Mouse (Mus musculus) cortical plate, adult 2 months (tissue): ENCODE data around the gene Dazap1. TPM values are rescaled to one million over a fixed set of nuclear protein-coding genes. Genes with fewer than 3 reads are reported as not detected.

ENCODE experiments used
- H3K27ac ChIP-seq: fragments of 200-500 bp; 2 replicates; pipeline ENCODE4 v1.5.1; 2012; ENCODE audit warnings: low read length, control low read depth, inconsistent platforms; ENCODE audit not compliant: insufficient read depth
- H3K4me1 ChIP-seq: fragments of 200-500 bp; 2 replicates; pipeline ENCODE4 v1.6.1; 2011; ENCODE audit warnings: low read length; ENCODE audit not compliant: control insufficient read depth, insufficient read depth
- H3K4me3 ChIP-seq: fragments of 200-500 bp; 2 replicates; pipeline ENCODE4 v1.5.1; 2011; ENCODE audit warnings: mild to moderate bottlenecking, low read length, control low read depth; ENCODE audit not compliant: insufficient read depth
- CTCF ChIP-seq: fragments of 200-500 bp; IDR thresholded peaks from 2 replicates; pipeline ENCODE4 v1.5.1; 2011; ENCODE audit warnings: mild to moderate bottlenecking, control low read depth, low read length; ENCODE audit not compliant: insufficient read depth; ENCODE audit errors: extremely low read depth
- POLR2A ChIP-seq: fragments of 200-500 bp; IDR thresholded peaks from 2 replicates; pipeline ENCODE4 v1.6.1; 2011; ENCODE audit warnings: mild to moderate bottlenecking, low read length, control low read depth; ENCODE audit not compliant: insufficient read depth; ENCODE audit errors: extremely low read depth
- polyA plus RNA-seq: library from polyadenylated mRNA; depleted of rRNA; stranded (reverse); fragments of >200 nt; gene quantifications from 2 replicates; pipeline ENCODE4 v1.2.3, GENCODE M21; 2012

Gene Dazap1
- polyA plus RNA-seq, 1 experiment: 65.4 TPM

- Histone ChIP-seq H3K4me1 (peaks cover 5% of the 10 kb centered on the region), H3K4me3 (peak within 1 kb of the TSS; percentile 66), H3K27ac (peak within 1 kb of the TSS; percentile 29; the same call in 1 of the 2 replicates)
- TF ChIP-seq POLR2A: peak; percentile 90
- no peak for TF ChIP-seq CTCF
Measured at GRCm38 (mm10) chr10:80248971-80249640, 12.2 kb upstream of the Dazap1 start, which contains the start of gene Ndufs7. Ndufs7 (plus strand) TSS chr10:80249121.

GRCm38 (mm10) chr10:80250059-80250458 is 11.2 kb upstream of the Dazap1 start:
- H3K4me1 ChIP-seq: peaks cover 5% of the 10 kb centered on the region
- no peak overlapping the region for H3K27ac ChIP-seq
- TF ChIP-seq CTCF (no peak), POLR2A (no peak)
- H3K4me3 ChIP-seq: peak overlapping the region; percentile 66

- Histone ChIP-seq H3K4me3 (peak overlapping the region; percentile 66; the same call in 1 of the 2 replicates), H3K4me1 (peaks cover 5% of the 10 kb centered on the region), H3K27ac (no peak overlapping the region)
- no peak for TF ChIP-seq CTCF
- TF ChIP-seq POLR2A: no peak
Measured at GRCm38 (mm10) chr10:80250573-80250972, 10.7 kb upstream of the Dazap1 start.

- TF ChIP-seq CTCF (no peak), POLR2A (no peak)
- Histone ChIP-seq H3K4me3 (no peak overlapping the region), H3K4me1 (peaks cover 5% of the 10 kb centered on the region), H3K27ac (no peak overlapping the region)
Measured at GRCm38 (mm10) chr10:80252011-80252410, 9.3 kb upstream of the Dazap1 start.

GRCm38 (mm10) chr10:80252493-80253274 is 8.6 kb upstream of the Dazap1 start:
- H3K4me3 ChIP-seq: no peak overlapping the region
- TF ChIP-seq CTCF: no peak
- no peak for TF ChIP-seq POLR2A
- H3K27ac ChIP-seq: no peak overlapping the region
- peaks cover 5% of the 10 kb centered on the region for H3K4me1 ChIP-seq

GRCm38 (mm10) chr10:80253551-80253950 is 7.7 kb upstream of the Dazap1 start:
- H3K4me3 ChIP-seq: no peak overlapping the region
- no peak overlapping the region for H3K27ac ChIP-seq
- TF ChIP-seq POLR2A (no peak), CTCF (no peak)
- H3K4me1 ChIP-seq: peaks cover 5% of the 10 kb centered on the region

GRCm38 (mm10) chr10:80254331-80255297 is 6.7 kb upstream of the Dazap1 start:
- no peak overlapping the region for H3K4me3 ChIP-seq
- peaks cover 5% of the 10 kb centered on the region for H3K4me1 ChIP-seq
- no peak overlapping the region for H3K27ac ChIP-seq
- TF ChIP-seq POLR2A: no peak
- TF ChIP-seq CTCF: no peak

- Histone ChIP-seq H3K27ac (no peak overlapping the region), H3K4me1 (no peaks in the 10 kb centered on the region), H3K4me3 (no peak overlapping the region)
- 0 out of 2 replicates have a peak, but pooled peaks have one; percentile 0 for TF ChIP-seq POLR2A
- no peak for TF ChIP-seq CTCF
Measured at GRCm38 (mm10) chr10:80255881-80256535, 5.3 kb upstream of the Dazap1 start.

- no peak overlapping the region for H3K4me3 ChIP-seq
- no peak for TF ChIP-seq POLR2A
- no peak for TF ChIP-seq CTCF
- no peak overlapping the region for H3K27ac ChIP-seq
- no peaks in the 10 kb centered on the region for H3K4me1 ChIP-seq
Measured at GRCm38 (mm10) chr10:80257936-80258335, 3.4 kb upstream of the Dazap1 start.
